Mouse (Mus musculus): ENCODE measurements around the gene Chd9. TPM values are rescaled to one million over a fixed set of nuclear protein-coding genes. Genes with fewer than 3 reads are reported as not detected.

Chd9 gene
- total RNA-seq, 2 experiments from 2014 or later: 38.8 to 72.8 TPM

GRCm38 (mm10) chr8:91077077-91077867 lies 249.1 kb downstream of the Chd9 start:
- DNase-seq: no peak

DNA sequence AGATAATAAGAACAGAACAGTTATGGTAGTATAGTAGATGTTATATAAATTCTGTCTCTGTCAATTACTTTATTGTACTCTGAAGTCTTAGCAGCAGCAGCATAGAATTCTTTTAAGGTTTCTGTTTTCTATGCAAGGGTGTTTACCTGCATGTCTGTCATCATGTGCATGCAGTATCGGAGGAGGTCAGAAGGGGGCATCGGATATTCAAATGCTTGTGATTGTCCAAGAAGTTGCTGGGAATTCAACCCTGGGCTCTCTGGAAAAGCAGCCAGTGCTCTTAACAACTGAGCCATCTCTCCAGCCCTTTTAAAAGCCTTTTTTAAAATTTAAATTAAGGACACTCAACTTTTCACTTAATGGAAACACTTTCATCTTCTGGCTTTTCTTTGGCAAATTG lies 251.5 kb downstream of the Chd9 start:
- no peak for DNase-seq

DNA sequence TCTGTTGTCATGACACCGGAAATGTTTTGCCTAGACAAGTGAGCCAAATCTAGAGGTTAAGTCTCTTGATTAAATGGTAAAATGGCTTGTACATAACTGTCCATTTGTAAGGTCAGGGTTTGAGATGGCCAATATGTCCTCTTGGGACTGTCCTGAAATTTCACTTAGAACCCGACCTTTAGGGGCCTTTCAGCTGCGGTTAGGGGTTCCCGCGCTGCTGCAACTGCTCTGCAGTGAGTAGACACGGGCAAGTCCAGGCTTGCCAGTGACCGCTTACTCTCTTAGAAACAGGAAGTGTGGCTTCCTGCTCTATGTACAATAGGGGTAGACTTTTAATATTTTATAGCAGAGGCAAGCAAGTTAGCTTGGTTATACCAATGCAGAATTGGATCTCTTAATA lies 253.8 kb downstream of the Chd9 start:
- no peak for DNase-seq

GRCm38 (mm10) chr8:91082428-91082827 lies 254.3 kb downstream of the Chd9 start:
- no peak for DNase-seq

- DNase-seq: no peak
Observed at GRCm38 (mm10) chr8:91088452-91088851, 260.3 kb downstream of the Chd9 start.

DNA sequence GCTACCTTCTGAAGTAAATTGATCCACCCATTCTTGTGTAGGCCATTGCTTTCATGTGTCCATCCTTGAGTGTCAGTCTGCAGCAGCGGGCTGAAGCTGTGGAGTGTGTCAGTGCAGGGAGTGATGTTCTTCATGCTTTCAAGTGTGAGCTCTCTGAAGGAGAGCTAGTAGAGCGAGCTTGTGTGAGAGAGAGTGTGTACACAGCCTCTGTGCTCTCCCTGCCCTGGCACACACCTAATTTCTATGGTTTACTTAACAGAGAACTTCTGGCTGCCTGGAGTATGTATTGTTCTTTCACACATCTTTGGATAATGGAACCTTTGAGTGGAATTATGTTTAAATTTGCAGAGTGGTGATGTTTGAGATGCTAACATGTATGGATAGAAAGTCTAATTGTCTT lies 261.4 kb downstream of the Chd9 start:
- DNase-seq: no peak

DNA sequence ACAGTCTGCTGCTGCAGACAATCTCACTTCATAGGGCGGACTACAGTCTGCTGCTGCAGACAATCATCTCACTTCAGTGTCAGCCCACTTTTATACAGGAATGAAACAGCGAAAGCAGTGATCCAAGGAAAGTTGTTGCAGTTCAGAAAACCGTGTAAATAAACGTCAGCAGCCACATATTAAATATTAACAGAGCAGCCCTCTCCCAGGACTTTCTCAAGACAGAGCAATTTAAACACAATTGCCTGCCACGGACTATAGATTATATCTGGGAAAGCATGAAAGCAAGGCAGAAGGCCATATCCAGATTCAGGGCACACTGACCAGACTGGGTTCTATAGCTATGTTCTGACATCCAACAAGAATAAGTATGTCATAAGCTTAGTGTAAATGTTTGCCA lies 266.0 kb downstream of the Chd9 start:
- no peak for DNase-seq

DNA sequence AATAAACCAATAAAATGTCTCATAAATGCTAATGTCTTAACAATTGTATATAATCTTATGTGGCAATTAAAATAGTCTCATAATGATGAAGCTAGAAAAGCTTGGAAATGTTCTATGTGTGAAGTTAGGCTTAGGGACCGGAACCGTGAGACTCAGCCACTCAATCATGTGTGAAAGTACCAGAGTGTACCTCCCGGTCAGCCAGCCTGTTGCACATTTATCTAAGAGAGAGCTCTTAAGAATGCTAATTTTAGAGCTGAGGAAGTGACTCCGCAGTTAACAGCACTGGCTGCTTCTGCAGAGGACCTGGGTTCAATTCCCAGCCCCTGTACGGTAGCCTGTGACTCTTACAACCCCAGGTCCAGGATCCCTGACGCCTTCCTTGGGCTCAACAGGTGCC lies 270.0 kb downstream of the Chd9 start:
- no peak for DNase-seq

Small RNAs within 50 kb of the gene (microRNA-seq; reads per million reads assigned to microRNA genes)
- 0 reads per million in 2 experiments for gene Gm44382 (ENCODE audit: borderline replicate concordance in 2 of 2)

Other genes with a start within 250 kb of the Chd9 start
- not detected for gene Gm19935, start 11.0 kb upstream of the Chd9 start, total RNA-seq (2021)
- 10 to 100 TPM; 27.0 to 31.6 TPM for gene Rbl2, start 241.7 kb downstream of the Chd9 start, total RNA-seq (2021)

Measured in gastrocnemius, postnatal 25 days (tissue).